Mouse (Mus musculus): ENCODE results near the gene Fbrsl1. TPM values are rescaled to one million over a fixed set of nuclear protein-coding genes. Genes with fewer than 3 reads are reported as not detected.

Gene Fbrsl1
- polyA plus RNA-seq, 1 experiment from 2014 or later = 9.8 TPM

DNA sequence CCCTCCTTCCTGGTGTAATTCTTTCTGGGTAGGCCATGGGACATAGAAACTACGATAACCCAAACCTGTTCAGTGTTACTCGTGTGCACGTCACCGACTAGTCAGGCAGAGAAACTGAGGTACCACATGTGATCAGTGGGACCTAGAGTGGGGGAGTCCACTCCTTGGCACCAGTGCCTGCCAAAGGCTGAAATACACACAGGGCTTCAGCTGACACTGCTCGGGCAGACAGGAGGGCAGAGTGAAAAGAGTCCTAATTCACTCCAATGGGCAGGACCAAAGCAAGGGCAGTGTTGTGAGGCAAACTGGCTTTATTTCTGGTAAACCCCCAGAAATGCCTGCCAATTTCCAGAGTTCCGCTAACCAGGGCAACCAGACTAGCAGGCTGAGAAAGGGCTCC is 26.9 kb downstream of the Fbrsl1 start:
- no peak for ATAC-seq
- Histone ChIP-seq H3K9me3 (replicated peaks) (no peaks in the 10 kb centered on the region), H3K4me1 (peaks cover 22% of the 10 kb centered on the region), H3K9ac (no peak overlapping the region), H3K36me3 (peaks cover 21% of the 10 kb centered on the region), H3K4me3 (no peak overlapping the region), H3K27ac (no peak overlapping the region), H3K27me3 (replicated peaks) (no peaks in the 10 kb centered on the region), H3K4me2 (no peak overlapping the region)
- WGBS (ENCODE audit: insufficient replicate concordance) = 83% methylated on average over 6 of the region's 6 CpGs

- Histone ChIP-seq H3K9me3 (replicated peaks) (no peaks in the 10 kb centered on the region), H3K4me1 (peaks cover 22% of the 10 kb centered on the region), H3K27me3 (replicated peaks) (no peaks in the 10 kb centered on the region), H3K4me2 (no peak overlapping the region), H3K27ac (no peak overlapping the region), H3K9ac (no peak overlapping the region), H3K4me3 (no peak overlapping the region), H3K36me3 (peaks cover 25% of the 10 kb centered on the region)
- WGBS (ENCODE audit: insufficient replicate concordance) = 16% methylated on average over 1 of the region's 1 CpGs
- no peak for ATAC-seq
Measured at GRCm38 (mm10) chr5:110420950-110421349, 27.4 kb downstream of the Fbrsl1 start.

GRCm38 (mm10) chr5:110420201-110420600 is 28.1 kb downstream of the Fbrsl1 start:
- no peak for ATAC-seq
- Histone ChIP-seq H3K9me3 (replicated peaks) (no peaks in the 10 kb centered on the region), H3K4me1 (peaks cover 22% of the 10 kb centered on the region), H3K4me3 (no peak overlapping the region), H3K27ac (no peak overlapping the region), H3K36me3 (peaks cover 33% of the 10 kb centered on the region), H3K9ac (no peak overlapping the region), H3K27me3 (replicated peaks) (no peaks in the 10 kb centered on the region), H3K4me2 (no peak overlapping the region)
- WGBS (ENCODE audit: insufficient replicate concordance) = 84% methylated on average over 4 of the region's 4 CpGs

DNA sequence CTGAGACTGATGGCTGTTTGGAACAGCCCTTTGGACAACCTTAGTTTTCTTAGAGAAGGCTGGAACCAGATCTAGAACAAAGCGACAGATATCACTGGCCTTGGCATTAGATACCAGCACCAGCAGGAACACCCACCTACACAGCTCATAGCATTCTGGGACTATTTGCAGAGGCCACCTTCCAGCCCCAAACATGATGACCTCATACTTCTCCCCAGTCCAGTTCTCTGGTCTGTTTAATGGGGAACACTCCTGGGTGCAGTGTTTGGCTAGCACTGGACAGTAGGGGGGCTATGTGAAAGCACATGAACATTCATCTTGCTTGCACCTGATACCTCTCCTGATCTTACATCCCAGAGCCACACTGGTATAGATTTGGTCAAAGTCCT is 29.8 kb downstream of the Fbrsl1 start:
- H3K4me1 ChIP-seq = peaks cover 22% of the 10 kb centered on the region
- no peaks in the 10 kb centered on the region for H3K9me3 ChIP-seq (replicated peaks)
- H3K9ac ChIP-seq = no peak overlapping the region
- no peak for ATAC-seq
- peaks cover 37% of the 10 kb centered on the region for H3K36me3 ChIP-seq
- H3K4me2 ChIP-seq = no peak overlapping the region
- no peak overlapping the region for H3K4me3 ChIP-seq
- H3K27ac ChIP-seq = no peak overlapping the region
- no peaks in the 10 kb centered on the region for H3K27me3 ChIP-seq (replicated peaks)
- WGBS (ENCODE audit: insufficient replicate concordance) = 76% methylated on average over 1 of the region's 1 CpGs

- Histone ChIP-seq H3K4me2 (no peak overlapping the region), H3K27ac (no peak overlapping the region), H3K4me3 (no peak overlapping the region), H3K36me3 (peaks cover 37% of the 10 kb centered on the region), H3K4me1 (peaks cover 22% of the 10 kb centered on the region), H3K9me3 (replicated peaks) (no peaks in the 10 kb centered on the region), H3K9ac (no peak overlapping the region), H3K27me3 (replicated peaks) (no peaks in the 10 kb centered on the region)
- ATAC-seq = no peak
- WGBS (ENCODE audit: insufficient replicate concordance) = 67% methylated on average over 14 of the region's 14 CpGs
Measured at GRCm38 (mm10) chr5:110417756-110418522, 30.4 kb downstream of the Fbrsl1 start.

DNA sequence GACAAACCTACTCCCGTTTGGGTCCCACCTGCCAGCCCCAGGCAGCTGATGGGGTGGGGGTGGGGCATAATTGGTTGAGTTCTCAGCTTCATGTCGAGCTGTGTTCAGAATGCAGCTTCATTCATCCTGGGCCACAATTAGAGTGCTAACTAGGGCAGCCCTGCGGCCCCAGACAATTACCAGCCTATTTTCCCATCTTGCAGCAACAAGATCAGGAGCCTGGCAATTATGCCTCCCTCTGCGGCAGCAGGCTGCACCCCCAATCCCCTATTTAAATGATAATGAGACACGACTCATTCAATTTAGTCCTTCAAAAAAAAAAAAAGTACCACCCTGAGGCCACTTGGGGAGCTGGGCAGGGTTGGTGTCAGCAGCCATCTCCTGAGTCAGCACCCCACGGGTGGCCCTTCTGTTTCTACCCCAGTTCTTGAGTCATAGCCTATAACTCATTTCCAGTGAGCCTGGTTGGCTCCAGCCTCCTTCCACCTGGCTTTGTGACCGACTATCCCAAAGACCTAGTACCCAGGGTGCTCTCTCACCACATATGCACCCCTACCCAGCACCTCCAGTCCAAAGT is 31.4 kb downstream of the Fbrsl1 start:
- H3K4me1 ChIP-seq = peaks cover 22% of the 10 kb centered on the region
- H3K27ac ChIP-seq = no peak overlapping the region
- ATAC-seq = no peak
- peaks cover 41% of the 10 kb centered on the region for H3K36me3 ChIP-seq
- H3K9ac ChIP-seq = no peak overlapping the region
- no peaks in the 10 kb centered on the region for H3K9me3 ChIP-seq (replicated peaks)
- H3K27me3 ChIP-seq (replicated peaks) = no peaks in the 10 kb centered on the region
- no peak overlapping the region for H3K4me2 ChIP-seq
- 44% methylated on average over 7 of the region's 7 CpGs for WGBS (ENCODE audit: insufficient replicate concordance)
- no peak overlapping the region for H3K4me3 ChIP-seq

- H3K4me2 ChIP-seq = no peak overlapping the region
- no peak overlapping the region for H3K9ac ChIP-seq
- H3K4me1 ChIP-seq = peaks cover 17% of the 10 kb centered on the region
- peaks cover 45% of the 10 kb centered on the region for H3K36me3 ChIP-seq
- no peak for ATAC-seq
- no peak overlapping the region for H3K27ac ChIP-seq
- 73% methylated on average over 13 of the region's 13 CpGs for WGBS (ENCODE audit: insufficient replicate concordance)
- H3K9me3 ChIP-seq (replicated peaks) = no peaks in the 10 kb centered on the region
- no peaks in the 10 kb centered on the region for H3K27me3 ChIP-seq (replicated peaks)
- H3K4me3 ChIP-seq = no peak overlapping the region
Measured at GRCm38 (mm10) chr5:110415806-110416700, 32.2 kb downstream of the Fbrsl1 start.

DNA sequence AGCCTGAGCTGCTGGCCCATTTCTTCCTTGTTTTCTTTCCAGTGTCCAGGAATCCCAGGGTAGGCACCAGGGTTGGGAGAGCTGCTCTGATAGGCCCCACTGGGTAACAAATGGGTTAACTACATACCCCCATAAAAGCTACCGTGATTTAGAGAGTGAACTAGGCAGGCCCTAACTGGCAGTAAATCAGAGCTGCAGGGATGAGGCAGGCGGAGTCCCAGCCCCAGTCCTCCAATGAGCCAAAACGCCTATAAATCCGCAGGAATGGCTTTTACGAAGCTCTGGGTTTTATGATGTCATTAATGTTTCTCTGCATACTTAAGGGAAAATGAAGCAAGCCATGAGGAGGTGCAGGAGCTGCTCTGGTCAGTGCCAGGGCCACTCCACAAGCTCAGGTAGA is 33.3 kb downstream of the Fbrsl1 start:
- H3K27ac ChIP-seq = no peak overlapping the region
- no peak for ATAC-seq
- no peak overlapping the region for H3K4me2 ChIP-seq
- H3K4me3 ChIP-seq = no peak overlapping the region
- no peaks in the 10 kb centered on the region for H3K9me3 ChIP-seq (replicated peaks)
- H3K36me3 ChIP-seq = peaks cover 44% of the 10 kb centered on the region
- 74% methylated on average over 5 of the region's 5 CpGs for WGBS (ENCODE audit: insufficient replicate concordance)
- peaks cover 13% of the 10 kb centered on the region for H3K4me1 ChIP-seq
- no peaks in the 10 kb centered on the region for H3K27me3 ChIP-seq (replicated peaks)
- no peak overlapping the region for H3K9ac ChIP-seq

DNA sequence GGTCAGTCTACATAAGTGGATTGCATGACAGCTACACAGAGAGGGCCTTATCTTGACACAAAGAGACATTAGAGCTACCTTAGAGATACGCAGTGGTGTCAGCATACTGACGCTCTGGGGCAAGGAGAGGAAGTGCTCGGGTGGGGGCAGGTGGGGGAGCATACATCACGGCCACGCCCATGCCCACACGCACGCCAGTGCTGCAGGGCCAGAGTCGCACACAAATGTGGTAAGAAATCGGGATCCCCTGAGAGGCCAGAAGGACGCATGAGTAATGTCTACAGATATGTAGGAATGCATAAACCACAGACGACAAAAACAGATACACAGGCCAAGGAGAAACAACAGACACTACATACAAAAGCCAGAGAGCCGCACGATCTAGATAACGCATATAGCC is 35.3 kb downstream of the Fbrsl1 start:
- Histone ChIP-seq H3K4me3 (no peak overlapping the region), H3K9ac (no peak overlapping the region), H3K27ac (no peak overlapping the region), H3K9me3 (replicated peaks) (no peaks in the 10 kb centered on the region), H3K27me3 (replicated peaks) (no peaks in the 10 kb centered on the region), H3K36me3 (peaks cover 45% of the 10 kb centered on the region), H3K4me2 (no peak overlapping the region), H3K4me1 (peaks cover 3% of the 10 kb centered on the region; the same call in 1 of the 2 replicates)
- ATAC-seq = no peak
- 65% methylated on average over 14 of the region's 14 CpGs for WGBS (ENCODE audit: insufficient replicate concordance)

DNA sequence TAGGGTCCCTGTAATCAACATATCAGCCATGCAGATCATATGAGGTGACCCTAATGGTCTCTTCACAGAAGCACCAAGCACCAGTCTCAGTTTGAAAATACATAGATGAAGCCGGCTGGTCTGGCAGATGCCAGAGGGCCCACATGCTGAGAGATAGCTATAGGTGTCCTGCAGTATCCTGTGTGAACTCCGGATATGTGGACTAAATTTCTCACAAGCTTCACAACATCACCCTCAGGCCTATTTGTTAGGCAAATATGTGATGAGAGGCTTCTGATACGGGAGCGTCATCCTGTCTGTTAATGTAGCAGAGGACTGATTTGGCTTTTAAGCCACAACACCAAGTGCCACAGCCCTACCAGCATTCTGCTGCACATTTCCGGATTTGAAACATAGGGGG is 37.9 kb downstream of the Fbrsl1 start:
- 77% methylated on average over 5 of the region's 5 CpGs for WGBS (ENCODE audit: insufficient replicate concordance)
- Histone ChIP-seq H3K27me3 (replicated peaks) (no peaks in the 10 kb centered on the region), H3K36me3 (peaks cover 25% of the 10 kb centered on the region), H3K4me2 (no peak overlapping the region), H3K9ac (no peak overlapping the region), H3K4me1 (peaks cover 6% of the 10 kb centered on the region; the same call in 1 of the 2 replicates), H3K4me3 (no peak overlapping the region), H3K9me3 (replicated peaks) (no peaks in the 10 kb centered on the region), H3K27ac (no peak overlapping the region)
- no peak for ATAC-seq

DNA sequence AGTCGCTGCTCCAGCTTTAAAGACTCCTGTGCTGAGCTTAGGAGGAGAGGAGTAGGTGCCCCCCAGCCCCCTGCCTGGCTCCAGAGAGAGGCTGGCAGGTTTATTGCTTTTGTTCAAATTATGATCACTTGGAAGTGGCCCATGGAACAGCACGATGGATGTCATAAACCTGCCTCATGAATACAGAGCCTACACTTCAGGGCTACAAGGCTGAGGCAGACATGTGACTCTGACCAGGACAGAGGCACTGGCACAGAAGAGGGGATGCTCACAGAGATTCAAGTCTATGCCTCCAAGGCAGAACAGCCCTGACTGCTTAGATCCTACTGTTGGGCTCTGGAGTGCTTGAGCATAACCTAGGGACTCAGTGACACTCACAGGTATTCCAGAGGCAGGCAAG is 39.3 kb downstream of the Fbrsl1 start:
- H3K9me3 ChIP-seq (replicated peaks) = no peaks in the 10 kb centered on the region
- no peak overlapping the region for H3K4me2 ChIP-seq
- H3K27ac ChIP-seq = no peak overlapping the region
- no peak overlapping the region for H3K4me3 ChIP-seq
- peaks cover 14% of the 10 kb centered on the region for H3K36me3 ChIP-seq
- peaks cover 6% of the 10 kb centered on the region; the same call in 1 of the 2 replicates for H3K4me1 ChIP-seq
- no peak for ATAC-seq
- H3K9ac ChIP-seq = no peak overlapping the region
- no peaks in the 10 kb centered on the region for H3K27me3 ChIP-seq (replicated peaks)
- 68% methylated on average over 2 of the region's 2 CpGs for WGBS (ENCODE audit: insufficient replicate concordance)

Data from liver, embryonic 12.5 days (tissue).